Mouse (Mus musculus) CH12.LX (cell line): ENCODE results near the gene Myo5a.

ENCODE experiments used
- CTCF ChIP-seq, 2 experiments: IDR thresholded peaks in 1 of 2; conservative IDR thresholded peaks in 1 of 2; 2 replicates each; pipeline ENCODE4 v1.5.1; 2011 to 2012; ENCODE audit warnings: low read depth in 2 of 2, low read length in 2 of 2, improper control_type of control experiment in 1 of 2, inconsistent platforms in 1 of 2, mild to moderate bottlenecking in 1 of 2, moderate library complexity in 1 of 2
- E2F4 ChIP-seq: IDR thresholded peaks from 2 replicates; pipeline ENCODE4 v1.6.1; 2011; ENCODE audit warnings: low read depth, low read length, improper control_type of control experiment; ENCODE audit not compliant: insufficient replicate concordance
- ELF1 ChIP-seq: IDR thresholded peaks from 2 replicates; pipeline ENCODE4 v1.6.1; 2014; ENCODE audit warnings: low read depth, mild to moderate bottlenecking, inconsistent platforms, low read length, improper control_type of control experiment
- MAFK ChIP-seq: IDR thresholded peaks from 2 replicates; pipeline ENCODE4 v1.6.1; 2011; ENCODE audit warnings: low read length, improper control_type of control experiment; ENCODE audit not compliant: insufficient replicate concordance
- NRF1 ChIP-seq: IDR thresholded peaks from 2 replicates; pipeline ENCODE4 v1.6.1; 2014; ENCODE audit warnings: low read depth, mild to moderate bottlenecking, inconsistent platforms, low read length, improper control_type of control experiment, moderate library complexity
- POLR2A ChIP-seq: IDR thresholded peaks from 2 replicates; pipeline ENCODE4 v1.6.1; 2011; ENCODE audit warnings: low read depth, mild to moderate bottlenecking, improper control_type of control experiment, low read length
- POLR2AphosphoS2 ChIP-seq: IDR thresholded peaks from 2 replicates; pipeline ENCODE4 v1.6.1; 2011; ENCODE audit warnings: low read depth, low read length, improper control_type of control experiment
- RCOR1 ChIP-seq: conservative IDR thresholded peaks from 2 replicates; pipeline ENCODE4 v1.6.1; 2012; ENCODE audit warnings: low read depth, mild to moderate bottlenecking, inconsistent platforms, low read length, improper control_type of control experiment
- TCF12 ChIP-seq: IDR thresholded peaks from 2 replicates; pipeline ENCODE4 v1.6.1; 2014; ENCODE audit warnings: low read depth, mild to moderate bottlenecking, inconsistent platforms, low read length, improper control_type of control experiment

DNA sequence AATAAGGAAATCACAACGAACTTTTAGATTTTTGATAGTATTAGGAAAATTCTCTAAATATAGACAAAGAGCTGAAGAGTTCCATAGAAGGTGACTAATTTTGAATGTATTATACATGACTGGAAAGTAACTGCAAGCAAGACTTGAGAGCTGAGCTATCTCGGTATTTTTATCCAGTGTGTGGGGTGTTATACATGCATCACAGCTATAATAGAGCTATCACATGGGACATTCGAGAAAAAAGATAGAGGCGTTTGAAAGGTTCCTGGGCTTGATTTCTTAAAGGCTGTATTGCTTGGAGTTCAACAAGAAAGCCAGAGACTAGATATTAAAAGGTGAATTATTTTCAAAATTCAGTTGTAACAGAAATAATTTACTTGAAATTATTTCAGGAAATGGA is 19.0 kb upstream of the Myo5a start:
- no peak for TF ChIP-seq POLR2A
- TF ChIP-seq RCOR1: no peak
- TF ChIP-seq CTCF (conservative IDR thresholded peaks at IDR 0.05 in 1 of 2, IDR thresholded peaks at IDR 0.05 in 1 of 2; ENCODE audit: low read depth in 2 of 2, low read length in 2 of 2): no peak
- TF ChIP-seq NRF1: no peak
- no peak for TF ChIP-seq POLR2AphosphoS2
- no peak for TF ChIP-seq MAFK
- TF ChIP-seq E2F4: no peak
- no peak for TF ChIP-seq ELF1
- TF ChIP-seq TCF12: no peak
